Mouse (Mus musculus): ENCODE results near the gene Tpte.

Gene Tpte

GRCm38 (mm10) chr8:22376903-22377302, 93.7 kb downstream of the Tpte start:
- DNase-seq (ENCODE audit: low spot score in 2 of 2), result peak in 1 of 2 experiments; percentile 25

- no peak for DNase-seq (ENCODE audit: low spot score in 2 of 2)
Measured at GRCm38 (mm10) chr8:22380934-22381333, 97.7 kb downstream of the Tpte start.

GRCm38 (mm10) chr8:22382824-22383595, 99.8 kb downstream of the Tpte start:
- DNase-seq (ENCODE audit: low spot score in 2 of 2), result no peak

- no peak for DNase-seq (ENCODE audit: low spot score in 2 of 2)
Measured at GRCm38 (mm10) chr8:22385158-22385557, 101.9 kb downstream of the Tpte start.

- DNase-seq (ENCODE audit: low spot score in 2 of 2), result no peak
Measured at GRCm38 (mm10) chr8:22389874-22390273, 106.6 kb downstream of the Tpte start.

GRCm38 (mm10) chr8:22390766-22391463, 107.7 kb downstream of the Tpte start:
- DNase-seq (ENCODE audit: low spot score in 2 of 2), result no peak

- no peak for DNase-seq (ENCODE audit: low spot score in 2 of 2)
Measured at GRCm38 (mm10) chr8:22394471-22394870, 111.2 kb downstream of the Tpte start.

- DNase-seq (ENCODE audit: low spot score in 2 of 2), result no peak
Measured at GRCm38 (mm10) chr8:22395256-22395655, 112.0 kb downstream of the Tpte start.

GRCm38 (mm10) chr8:22397811-22398141, 114.5 kb downstream of the Tpte start:
- no peak for DNase-seq (ENCODE audit: low spot score in 2 of 2)

GRCm38 (mm10) chr8:22398142-22398951, 115.1 kb downstream of the Tpte start, which contains the start of gene Slc25a15:
Slc25a15 (minus strand) TSS chr8:22398597.
- DNase-seq (ENCODE audit: low spot score in 2 of 2), result peak; percentile 75 to 87

GRCm38 (mm10) chr8:22399285-22399880, 116.1 kb downstream of the Tpte start:
- no peak for DNase-seq (ENCODE audit: low spot score in 2 of 2)

- no peak for DNase-seq (ENCODE audit: low spot score in 2 of 2)
Measured at GRCm38 (mm10) chr8:22400593-22400992, 117.4 kb downstream of the Tpte start.

GRCm38 (mm10) chr8:22403235-22403634, 120.0 kb downstream of the Tpte start:
- no peak for DNase-seq (ENCODE audit: low spot score in 2 of 2)

- DNase-seq (ENCODE audit: low spot score in 2 of 2), result no peak
Measured at GRCm38 (mm10) chr8:22405733-22406132, 122.5 kb downstream of the Tpte start.

GRCm38 (mm10) chr8:22410688-22411281, 127.5 kb downstream of the Tpte start:
- no peak for DNase-seq (ENCODE audit: low spot score in 2 of 2)

GRCm38 (mm10) chr8:22411282-22411702, 128.1 kb downstream of the Tpte start, which contains the start of gene Mrps31:
Mrps31 (plus strand) TSS chr8:22411361.
- peak; percentile 73 to 79 for DNase-seq (ENCODE audit: low spot score in 2 of 2)

- no peak for DNase-seq (ENCODE audit: low spot score in 2 of 2)
Measured at GRCm38 (mm10) chr8:22411971-22412370, 128.7 kb downstream of the Tpte start.

Data from frontal cortex, postnatal 10 days (tissue).